Mouse (Mus musculus): Measurements from ENCODE around the gene Fam180a. TPM values are rescaled to one million over a fixed set of nuclear protein-coding genes. Genes with fewer than 3 reads are reported as not detected.

Gene Fam180a
- polyA plus RNA-seq, 1 experiment from 2014 or later, result 0.10 TPM

DNA sequence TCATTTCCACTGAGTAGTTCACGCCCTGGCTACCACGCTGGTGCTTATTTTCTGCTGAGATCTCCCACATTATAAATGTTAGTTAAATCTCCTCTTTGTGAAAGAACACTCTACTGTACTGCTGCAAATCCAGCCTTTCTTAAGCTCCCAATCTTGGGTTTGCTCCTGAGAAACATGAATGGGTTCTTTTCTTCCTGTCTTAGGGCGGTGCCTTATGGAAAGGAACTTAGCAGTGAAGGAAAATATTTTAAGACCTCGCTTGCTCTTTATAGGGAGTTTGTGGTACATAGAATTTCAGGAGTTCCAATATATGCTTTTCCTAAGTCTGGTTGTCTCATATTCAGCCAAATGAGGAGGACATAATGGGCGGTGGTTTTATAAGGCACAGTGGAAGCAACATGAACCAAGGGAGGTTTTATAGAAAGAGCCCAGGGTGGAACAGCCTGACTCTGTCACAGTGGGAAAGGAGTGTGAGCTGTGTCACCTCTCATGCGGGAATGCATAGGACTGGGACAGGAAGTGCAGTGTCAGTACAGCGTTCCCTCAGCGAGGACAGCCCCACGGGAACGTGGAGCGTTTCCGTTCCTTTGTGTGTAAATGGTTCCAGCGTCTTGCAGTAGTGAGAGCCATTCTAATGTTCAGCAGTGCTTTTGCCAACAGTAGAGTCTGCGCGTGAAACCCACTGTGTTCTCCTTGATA is 60.2 kb downstream of the Fam180a start:
- no peaks in the 10 kb centered on the region for H3K27me3 ChIP-seq (replicated peaks)
- H3K4me2 ChIP-seq, result no peak overlapping the region
- peaks cover 26% of the 10 kb centered on the region for H3K4me1 ChIP-seq (replicated peaks)
- no peak overlapping the region for H3K4me3 ChIP-seq
- H3K36me3 ChIP-seq, result peaks cover 29% of the 10 kb centered on the region
- no peaks in the 10 kb centered on the region for H3K9me3 ChIP-seq (replicated peaks)
- no peak overlapping the region for H3K9ac ChIP-seq
- WGBS, result 70% methylated on average over 15 of the region's 15 CpGs
- H3K27ac ChIP-seq (ENCODE audit: poor library complexity, severe bottlenecking), result no peak overlapping the region
- no peak for ATAC-seq (ENCODE audit: insufficient number of reproducible peaks, low FRiP score)

Other genes with a start within 250 kb of the Fam180a start
- gene Cnot4, start 192.4 kb downstream of the Fam180a start, polyA plus RNA-seq (2016; fragmentation: Nextera tagmentation; extraction: Ambion mirVana), result 22.4 and 23.3 TPM in 2 replicates
- gene Nup205, start 148.7 kb downstream of the Fam180a start, polyA plus RNA-seq (2016; fragmentation: Nextera tagmentation; extraction: Ambion mirVana), result 40.3 and 43.3 TPM in 2 replicates
- 2.1 and 2.4 TPM in 2 replicates for gene Slc13a4, start 18.0 kb downstream of the Fam180a start, polyA plus RNA-seq (2016; fragmentation: Nextera tagmentation; extraction: Ambion mirVana)
- 105 and 107 TPM in 2 replicates for gene Mtpn, start 213.7 kb upstream of the Fam180a start, polyA plus RNA-seq (2016; fragmentation: Nextera tagmentation; extraction: Ambion mirVana)